Mouse (Mus musculus): ENCODE measurements around the gene Casz1. TPM values are rescaled to one million over a fixed set of nuclear protein-coding genes. Genes with fewer than 3 reads are reported as not detected.

Gene Casz1
- total and polyA plus RNA-seq, 3 experiments = 21.2 to 47.0 (median 42.5) TPM

- no peak overlapping the region for H3K9ac ChIP-seq (ENCODE audit: low read depth, low read length)
- TF ChIP-seq POLR2A (IDR thresholded peaks at IDR 0.05; ENCODE audit: insufficient read depth, low read depth, low read length) = no peak
- no peak for TF ChIP-seq CTCF (IDR thresholded peaks at IDR 0.05)
- 0 out of 2 replicates have a peak, but pooled peaks have one; percentile 19 for TF ChIP-seq EP300 (IDR thresholded peaks at IDR 0.05; ENCODE audit: insufficient read depth, low read depth, low read length)
- H3K4me3 ChIP-seq = no peak overlapping the region
- DNase-seq = peak; percentile 70 to 79
- H3K27ac ChIP-seq = peak overlapping the region; percentile 29
- no peaks in the 10 kb centered on the region for H3K79me2 ChIP-seq (replicated peaks; ENCODE audit: control insufficient read depth, insufficient read depth, low read length)
- WGBS = 55% methylated on average over 11 of the region's 11 CpGs
- peaks cover 3% of the 10 kb centered on the region; the same call in 1 of the 2 replicates for H3K36me3 ChIP-seq (ENCODE audit: control insufficient read depth, insufficient read depth, low read length)
- H3K4me1 ChIP-seq (ENCODE audit: control insufficient read depth, insufficient read depth, low read length) = peaks cover 20% of the 10 kb centered on the region
- no peaks in the 10 kb centered on the region for H3K27me3 ChIP-seq (ENCODE audit: control insufficient read depth, insufficient read depth, low read length)
- intact Hi-C loops (cut with DNase I) = no loop called here
Observed at GRCm38 (mm10) chr4:148867721-148868397, 63.6 kb downstream of the Casz1 start.

GRCm38 (mm10) chr4:148869566-148869965 is 65.3 kb downstream of the Casz1 start:
- DNase-seq = peak; percentile 66 to 77
- H3K27ac ChIP-seq = no peak overlapping the region

GRCm38 (mm10) chr4:148870496-148870895 is 66.3 kb downstream of the Casz1 start:
- H3K79me2 ChIP-seq (replicated peaks; ENCODE audit: control insufficient read depth, insufficient read depth, low read length) = no peaks in the 10 kb centered on the region
- peaks cover 3% of the 10 kb centered on the region; the same call in 1 of the 2 replicates for H3K36me3 ChIP-seq (ENCODE audit: control insufficient read depth, insufficient read depth, low read length)
- intact Hi-C loops (cut with DNase I) = no loop called here
- peaks cover 25% of the 10 kb centered on the region for H3K4me1 ChIP-seq (ENCODE audit: control insufficient read depth, insufficient read depth, low read length)
- no peak overlapping the region for H3K4me3 ChIP-seq
- H3K9ac ChIP-seq (ENCODE audit: low read depth, low read length) = no peak overlapping the region
- no peak for DNase-seq
- WGBS = 91% methylated on average over 4 of the region's 4 CpGs
- H3K27me3 ChIP-seq (ENCODE audit: control insufficient read depth, insufficient read depth, low read length) = no peaks in the 10 kb centered on the region
- H3K27ac ChIP-seq = no peak overlapping the region
- TF ChIP-seq CTCF (IDR thresholded peaks at IDR 0.05) = no peak
- TF ChIP-seq POLR2A (IDR thresholded peaks at IDR 0.05; ENCODE audit: insufficient read depth, low read depth, low read length) = no peak
- no peak for TF ChIP-seq EP300 (IDR thresholded peaks at IDR 0.05; ENCODE audit: insufficient read depth, low read depth, low read length)

More at GRCm38 (mm10) chr4:148869566-148869965, 65.3 kb downstream of the Casz1 start:
- H3K79me2 ChIP-seq (replicated peaks; ENCODE audit: control insufficient read depth, insufficient read depth, low read length) = no peaks in the 10 kb centered on the region
- no peak overlapping the region for H3K4me3 ChIP-seq
- peaks cover 24% of the 10 kb centered on the region for H3K4me1 ChIP-seq (ENCODE audit: control insufficient read depth, insufficient read depth, low read length)
- intact Hi-C loops (cut with DNase I) = no loop called here
- no peaks in the 10 kb centered on the region for H3K27me3 ChIP-seq (ENCODE audit: control insufficient read depth, insufficient read depth, low read length)
- 39% methylated on average over 7 of the region's 7 CpGs for WGBS
- H3K36me3 ChIP-seq (ENCODE audit: control insufficient read depth, insufficient read depth, low read length) = peaks cover 3% of the 10 kb centered on the region; the same call in 1 of the 2 replicates
- TF ChIP-seq EP300 (IDR thresholded peaks at IDR 0.05; ENCODE audit: insufficient read depth, low read depth, low read length) (no peak), POLR2A (IDR thresholded peaks at IDR 0.05; ENCODE audit: insufficient read depth, low read depth, low read length) (no peak), CTCF (IDR thresholded peaks at IDR 0.05) (no peak)
- no peak overlapping the region for H3K9ac ChIP-seq (ENCODE audit: low read depth, low read length)

- H3K4me3 ChIP-seq = no peak overlapping the region
- peak overlapping the region; percentile 67; the same call in 1 of the 2 replicates for H3K27ac ChIP-seq
- peak; percentile 68 to 79 for DNase-seq
- H3K9ac ChIP-seq (ENCODE audit: low read depth, low read length) = no peak overlapping the region
- H3K36me3 ChIP-seq (ENCODE audit: control insufficient read depth, insufficient read depth, low read length) = peaks cover 3% of the 10 kb centered on the region; the same call in 1 of the 2 replicates
- H3K27me3 ChIP-seq (ENCODE audit: control insufficient read depth, insufficient read depth, low read length) = no peaks in the 10 kb centered on the region
- no peaks in the 10 kb centered on the region for H3K79me2 ChIP-seq (replicated peaks; ENCODE audit: control insufficient read depth, insufficient read depth, low read length)
- 41% methylated on average over 10 of the region's 10 CpGs for WGBS
- intact Hi-C loops (cut with DNase I) = no loop called here
- H3K4me1 ChIP-seq (ENCODE audit: control insufficient read depth, insufficient read depth, low read length) = peaks cover 28% of the 10 kb centered on the region
- no peak for TF ChIP-seq POLR2A (IDR thresholded peaks at IDR 0.05; ENCODE audit: insufficient read depth, low read depth, low read length)
- TF ChIP-seq CTCF (IDR thresholded peaks at IDR 0.05) = no peak
- no peak for TF ChIP-seq EP300 (IDR thresholded peaks at IDR 0.05; ENCODE audit: insufficient read depth, low read depth, low read length)
Observed at GRCm38 (mm10) chr4:148871751-148872334, 67.6 kb downstream of the Casz1 start.

GRCm38 (mm10) chr4:148872372-148872771 is 68.1 kb downstream of the Casz1 start:
- H3K27ac ChIP-seq = peak overlapping the region; percentile 67
- H3K27me3 ChIP-seq (ENCODE audit: control insufficient read depth, insufficient read depth, low read length) = no peaks in the 10 kb centered on the region
- no peak for TF ChIP-seq EP300 (IDR thresholded peaks at IDR 0.05; ENCODE audit: insufficient read depth, low read depth, low read length)
- no peak for TF ChIP-seq POLR2A (IDR thresholded peaks at IDR 0.05; ENCODE audit: insufficient read depth, low read depth, low read length)
- TF ChIP-seq CTCF (IDR thresholded peaks at IDR 0.05) = no peak
- no peak overlapping the region for H3K4me3 ChIP-seq
- intact Hi-C loops (cut with DNase I) = no loop called here
- no peaks in the 10 kb centered on the region for H3K79me2 ChIP-seq (replicated peaks; ENCODE audit: control insufficient read depth, insufficient read depth, low read length)
- peaks cover 28% of the 10 kb centered on the region for H3K4me1 ChIP-seq (ENCODE audit: control insufficient read depth, insufficient read depth, low read length)
- 67% methylated on average over 9 of the region's 9 CpGs for WGBS
- no peak for DNase-seq
- peaks cover 3% of the 10 kb centered on the region; the same call in 1 of the 2 replicates for H3K36me3 ChIP-seq (ENCODE audit: control insufficient read depth, insufficient read depth, low read length)
- H3K9ac ChIP-seq (ENCODE audit: low read depth, low read length) = no peak overlapping the region

- peak in 1 of 2 experiments; percentile 56 for DNase-seq
- H3K4me1 ChIP-seq (ENCODE audit: control insufficient read depth, insufficient read depth, low read length) = peaks cover 25% of the 10 kb centered on the region
Observed at GRCm38 (mm10) chr4:148872783-148873182, 68.6 kb downstream of the Casz1 start.

More at GRCm38 (mm10) chr4:148872783-148873182, 68.6 kb downstream of the Casz1 start:
- H3K27ac ChIP-seq = peak overlapping the region; percentile 67
- TF ChIP-seq CTCF (IDR thresholded peaks at IDR 0.05) = no peak
- no peak for TF ChIP-seq POLR2A (IDR thresholded peaks at IDR 0.05; ENCODE audit: insufficient read depth, low read depth, low read length)
- TF ChIP-seq EP300 (IDR thresholded peaks at IDR 0.05; ENCODE audit: insufficient read depth, low read depth, low read length) = no peak
- peaks cover 3% of the 10 kb centered on the region; the same call in 1 of the 2 replicates for H3K36me3 ChIP-seq (ENCODE audit: control insufficient read depth, insufficient read depth, low read length)
- no peaks in the 10 kb centered on the region for H3K79me2 ChIP-seq (replicated peaks; ENCODE audit: control insufficient read depth, insufficient read depth, low read length)
- no peak overlapping the region for H3K9ac ChIP-seq (ENCODE audit: low read depth, low read length)
- intact Hi-C loops (cut with DNase I) = no loop called here
- H3K27me3 ChIP-seq (ENCODE audit: control insufficient read depth, insufficient read depth, low read length) = no peaks in the 10 kb centered on the region
- H3K4me3 ChIP-seq = no peak overlapping the region
- 49% methylated on average over 12 of the region's 12 CpGs for WGBS

All from heart, adult 2 months (tissue).